Mouse (Mus musculus): ENCODE measurements at regions not wholly inside any gene's neighbourhood (a gene's known extent, or its start where the extent isn't known, plus 50 kb on each side); places are given as distances from the start of the nearest gene placed in this dataset.
"Not testable (repeated sequence)": the region's sequence is repeated elsewhere in the genome, so short reads cannot be mapped to it uniquely, and the experiment has no call there.

GRCm38 (mm10) chr16:12699557-12699956, 409.9 kb upstream of the Ercc4 start:
- no peak for DNase-seq (ENCODE audit: low spot score)

GRCm38 (mm10) chr16:12700088-12700487, 409.4 kb upstream of the Ercc4 start:
- DNase-seq (ENCODE audit: low spot score): no peak

GRCm38 (mm10) chr16:12703818-12704590, 405.5 kb upstream of the Ercc4 start:
- no peak for DNase-seq (ENCODE audit: low spot score)

- no peak for DNase-seq (ENCODE audit: low spot score)
These were observed 402.6 kb upstream of the Ercc4 start for GRCm38 (mm10) chr16:12706907-12707306.

DNA sequence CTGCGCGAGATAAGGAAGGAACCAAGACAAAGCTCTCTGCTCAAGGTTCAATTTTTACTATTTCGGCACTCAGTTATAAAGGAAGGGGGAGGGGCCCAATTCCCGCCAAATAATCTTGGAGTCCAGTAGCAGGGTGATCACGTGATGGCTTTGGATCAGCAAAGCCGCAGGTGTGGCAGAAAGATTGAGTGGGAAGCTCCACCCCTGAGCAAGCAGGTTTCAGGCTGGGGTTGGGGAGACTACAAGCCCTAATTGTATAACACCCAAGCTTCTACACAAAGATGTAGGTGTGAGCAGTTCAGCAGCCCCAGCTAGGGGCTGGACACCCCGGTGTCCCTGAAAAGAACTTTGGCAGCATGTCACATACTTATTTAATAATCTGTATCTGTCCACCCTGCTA, 388.1 kb upstream of the Ercc4 start:
- not testable (repeated sequence) for DNase-seq (ENCODE audit: low spot score)

DNA sequence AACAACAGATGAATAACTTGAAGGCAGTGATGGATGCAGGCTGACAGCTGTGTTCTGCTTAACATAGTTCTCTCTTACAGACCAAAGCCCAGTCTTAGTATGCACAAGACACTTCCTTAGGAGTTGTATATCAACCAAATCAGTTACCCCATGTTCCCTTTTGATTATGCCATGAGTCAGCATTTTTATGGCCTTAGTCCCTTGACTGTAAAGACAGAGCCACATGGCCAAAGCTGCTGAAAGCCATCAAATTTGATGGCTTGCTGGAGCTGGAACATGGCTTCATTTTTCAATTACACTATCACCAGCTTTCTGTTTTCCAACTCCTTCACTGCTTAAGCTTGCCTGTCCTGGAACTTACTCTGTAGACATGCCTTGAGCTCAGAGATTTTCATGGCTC, 383.4 kb upstream of the Ercc4 start:
- no peak for DNase-seq (ENCODE audit: low spot score)

DNA sequence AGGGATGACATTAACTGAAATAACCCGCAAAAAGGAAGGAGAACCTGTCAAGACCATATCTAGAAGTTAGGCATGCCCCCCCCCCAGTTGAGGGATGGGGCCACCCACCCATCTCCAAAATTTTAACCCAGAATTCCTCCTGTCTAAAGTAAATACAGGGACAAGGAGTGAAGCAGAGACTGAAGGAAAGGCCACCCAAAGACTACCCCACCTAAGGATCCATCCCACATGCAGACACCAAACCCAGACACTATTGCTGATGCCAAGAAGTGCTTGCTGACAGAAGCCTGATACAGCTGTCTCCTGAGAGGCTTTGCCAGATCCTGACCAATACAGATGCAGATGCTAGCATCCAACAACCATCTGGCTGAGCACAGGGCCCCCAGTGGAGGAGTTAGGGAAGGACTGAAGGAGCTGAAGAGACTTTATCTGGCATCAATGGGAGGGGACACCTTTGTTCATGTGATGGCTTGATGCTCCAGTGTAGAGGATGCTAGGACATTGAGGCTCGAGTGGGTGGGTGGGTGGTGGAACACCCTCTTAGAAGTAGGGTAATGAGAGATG, 379.2 kb upstream of the Ercc4 start:
- not testable (repeated sequence) for DNase-seq (ENCODE audit: low spot score)

GRCm38 (mm10) chr16:12731588-12731987, 377.9 kb upstream of the Ercc4 start:
- DNase-seq (ENCODE audit: low spot score): no peak

DNA sequence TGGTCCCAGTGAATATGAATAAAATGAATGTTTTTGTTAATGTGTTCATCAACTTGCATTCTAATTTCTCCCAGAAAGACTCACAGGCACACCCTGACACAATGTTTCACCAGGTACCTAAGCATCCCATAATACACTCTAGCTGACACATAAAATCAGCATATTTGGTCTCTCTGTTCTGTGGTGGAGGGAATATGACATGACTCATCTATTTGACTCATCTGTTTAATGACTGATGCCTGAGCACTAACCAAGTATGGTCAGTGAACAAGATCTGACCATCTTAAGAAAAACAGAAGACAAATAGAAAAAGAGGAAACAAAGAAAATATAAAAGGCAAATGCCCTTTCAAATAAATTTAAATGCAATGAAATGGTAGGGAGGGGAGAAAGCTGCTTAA, 367.0 kb upstream of the Ercc4 start:
- no peak for DNase-seq (ENCODE audit: low spot score)

DNA sequence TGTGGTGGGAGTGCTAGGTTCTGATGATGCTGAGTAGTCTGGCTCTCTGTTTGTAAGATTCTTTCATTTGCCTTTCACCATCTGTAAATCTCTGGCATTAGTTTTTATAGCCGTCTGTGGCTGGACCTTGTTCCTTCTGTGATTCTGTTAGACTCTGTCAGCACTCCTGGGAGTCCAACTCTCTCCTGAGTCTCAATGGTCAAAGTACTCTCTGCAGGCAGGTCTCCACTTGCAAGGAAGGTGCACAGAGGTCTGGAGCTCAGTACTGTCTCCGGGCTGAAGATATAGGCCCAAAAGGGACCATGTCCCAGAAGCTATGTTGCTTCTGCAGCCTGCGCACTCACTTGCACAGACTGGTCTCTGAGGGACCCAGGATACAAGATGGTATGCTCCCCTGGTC, 356.3 kb upstream of the Ercc4 start:
- no peak for DNase-seq (ENCODE audit: low spot score)

- DNase-seq (ENCODE audit: low spot score): no peak
These were observed 355.1 kb upstream of the Ercc4 start for GRCm38 (mm10) chr16:12754361-12754760.

- DNase-seq (ENCODE audit: low spot score): no peak
These were observed 350.9 kb upstream of the Ercc4 start for GRCm38 (mm10) chr16:12758594-12758993.

GRCm38 (mm10) chr16:12764166-12764565, 345.3 kb upstream of the Ercc4 start:
- DNase-seq (ENCODE audit: low spot score): no peak

DNA sequence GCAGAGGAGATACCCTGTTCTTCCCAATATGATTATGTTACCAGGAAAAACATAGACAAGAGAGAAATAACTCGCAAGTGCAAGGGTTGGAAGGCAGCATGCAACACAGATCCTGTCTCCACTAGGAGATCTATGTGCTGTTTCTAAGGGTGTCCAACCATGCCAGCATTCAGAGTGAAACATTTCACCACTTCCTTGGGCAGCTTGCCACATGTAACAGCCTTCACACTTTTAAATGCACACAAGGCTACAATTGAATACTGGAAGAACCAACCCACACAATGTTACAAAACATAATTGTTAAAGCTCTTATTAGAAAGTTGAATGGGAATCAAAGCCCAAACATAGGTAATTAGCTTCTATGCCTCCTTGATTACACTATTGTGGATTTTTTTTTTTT, 344.9 kb upstream of the Ercc4 start:
- DNase-seq (ENCODE audit: low spot score): no peak

DNA sequence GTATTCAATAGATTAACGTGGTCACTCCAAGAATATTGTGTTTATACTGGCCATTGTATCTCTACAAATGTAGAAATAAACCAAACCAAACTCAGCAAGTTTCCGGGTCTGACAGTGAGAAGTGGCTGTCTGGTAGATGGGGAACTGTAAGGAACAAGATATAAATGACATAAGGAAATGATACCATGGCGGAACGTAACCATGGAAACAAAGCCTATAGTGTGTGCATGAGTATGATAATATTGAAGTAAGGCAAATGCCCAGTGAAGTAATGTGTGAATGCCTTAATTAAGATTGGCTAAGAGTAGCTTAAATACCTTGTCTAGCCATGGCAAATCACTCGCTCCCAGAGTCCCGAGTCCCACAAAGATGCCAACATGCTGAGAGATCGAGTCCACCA, 342.6 kb upstream of the Ercc4 start:
- no peak for DNase-seq (ENCODE audit: low spot score)

DNA sequence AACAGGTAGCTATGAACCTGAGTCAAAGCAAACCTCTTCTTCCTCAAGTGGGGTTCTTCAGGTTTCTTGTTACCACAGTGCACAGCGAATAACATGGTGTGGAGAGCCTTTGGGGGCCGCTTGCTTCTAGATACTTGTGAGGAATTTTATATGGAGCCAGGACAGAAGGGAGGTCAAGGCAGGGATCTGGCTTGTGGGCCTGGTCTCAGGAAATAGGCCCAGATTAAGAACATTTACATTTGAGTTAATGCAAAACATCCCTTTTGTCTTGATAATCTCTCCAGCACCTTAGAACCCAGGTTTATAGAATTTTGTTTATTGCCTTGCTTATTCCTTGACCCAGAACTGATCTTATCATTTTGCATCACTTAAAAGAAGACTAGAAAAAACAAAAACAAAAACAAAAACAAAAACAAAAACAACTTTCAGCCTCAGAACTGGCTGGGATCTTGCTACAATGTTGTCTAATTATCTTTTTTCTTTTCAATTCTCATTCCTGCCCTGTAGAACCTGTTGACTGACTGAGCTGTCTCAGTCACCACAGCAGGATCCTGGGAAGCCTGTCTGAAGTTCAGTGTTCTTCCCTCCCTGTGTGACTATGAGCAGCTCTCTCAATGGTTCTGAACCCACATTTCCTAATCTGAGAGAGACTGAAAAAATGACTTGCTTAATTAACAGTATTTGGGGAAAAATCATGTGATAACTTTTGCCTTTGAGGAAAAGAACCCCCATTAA, 341.2 kb upstream of the Ercc4 start:
- DNase-seq (ENCODE audit: low spot score): no peak

- DNase-seq (ENCODE audit: low spot score): no peak
These were observed 339.0 kb upstream of the Ercc4 start for GRCm38 (mm10) chr16:12770482-12770881.

DNA sequence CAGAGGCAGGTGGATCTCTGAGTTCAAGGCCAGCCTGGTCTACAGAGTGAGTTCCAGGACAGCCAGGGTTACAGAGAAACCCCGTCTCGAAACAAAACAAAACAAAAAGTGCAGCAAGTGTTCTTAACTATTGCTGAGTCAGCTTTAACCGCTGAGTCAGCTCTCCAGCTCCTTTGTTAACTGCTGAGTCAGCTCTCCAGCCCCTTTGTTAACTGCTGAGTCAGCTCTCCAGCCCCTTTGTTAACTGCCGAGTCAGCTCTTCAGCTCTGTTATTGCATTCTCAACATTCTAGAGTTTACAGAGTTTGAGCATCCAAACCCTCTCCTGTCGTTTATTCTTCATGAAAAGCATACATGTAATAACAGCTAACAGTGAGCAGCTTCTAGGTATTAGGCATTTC, 336.9 kb upstream of the Ercc4 start:
- DNase-seq (ENCODE audit: low spot score): no peak

GRCm38 (mm10) chr16:12775876-12776275, 333.6 kb upstream of the Ercc4 start:
- no peak for DNase-seq (ENCODE audit: low spot score)

DNA sequence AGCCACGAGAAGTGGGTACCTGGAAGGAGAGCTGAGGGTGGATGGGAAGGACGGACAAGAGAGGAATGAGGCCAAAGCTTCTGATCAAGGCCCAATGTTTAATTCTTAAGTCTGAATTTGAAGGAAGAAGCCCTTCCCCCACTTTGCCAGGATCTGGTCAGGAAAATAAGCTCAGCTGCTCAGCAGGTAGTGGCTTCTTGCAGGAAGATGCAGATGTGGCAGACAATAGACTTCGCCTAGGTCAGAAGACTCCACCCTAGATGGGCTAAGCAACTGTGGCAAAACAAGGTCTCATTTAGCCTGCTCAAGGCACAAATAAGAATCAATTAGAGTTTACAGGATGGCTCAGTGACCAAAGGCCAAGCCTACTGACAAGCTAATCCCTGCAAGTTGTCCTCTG, 330.4 kb upstream of the Ercc4 start:
- DNase-seq (ENCODE audit: low spot score): no peak

DNA sequence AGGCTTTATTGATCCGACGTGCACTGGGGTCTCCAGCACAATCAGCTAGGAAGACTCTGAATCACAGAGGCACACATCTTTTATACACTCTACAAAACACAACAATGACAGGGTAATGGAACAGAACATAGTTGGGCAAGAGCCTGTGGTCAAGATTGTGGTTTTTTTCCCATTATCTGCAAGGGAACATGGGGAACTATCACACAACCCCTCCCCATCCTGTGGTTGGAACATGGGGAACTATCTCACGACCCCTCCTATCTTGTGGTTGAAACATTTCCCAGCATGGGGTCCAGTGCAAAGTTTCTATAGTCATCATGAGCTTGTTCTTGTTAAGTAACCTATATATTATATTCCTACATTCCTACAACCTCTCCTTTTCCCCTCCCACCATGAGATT, 328.8 kb upstream of the Ercc4 start:
- DNase-seq (ENCODE audit: low spot score): no peak

GRCm38 (mm10) chr16:12785828-12786227, 323.7 kb upstream of the Ercc4 start:
- no peak for DNase-seq (ENCODE audit: low spot score)

- no peak for DNase-seq (ENCODE audit: low spot score)
These were observed 311.0 kb upstream of the Ercc4 start for GRCm38 (mm10) chr16:12798523-12798922.
